Mouse (Mus musculus): Measurements from ENCODE around the gene Cyp2d9. TPM values are rescaled to one million over a fixed set of nuclear protein-coding genes. Genes with fewer than 3 reads are reported as not detected.

Cyp2d9 gene
- polyA plus RNA-seq, 1 experiment from 2014 or later: not detected

Small RNAs within 50 kb of the gene (microRNA-seq; reads per million reads assigned to microRNA genes)
- gene Gm25990 (ENCODE audit: borderline number of aligned reads) (not detected), gene Gm27331 (ENCODE audit: borderline number of aligned reads) (not detected), gene Gm27622 (ENCODE audit: borderline number of aligned reads) (not detected), gene Gm27825 (ENCODE audit: borderline number of aligned reads) (not detected), gene Mir7684 (ENCODE audit: borderline number of aligned reads) (not detected)

Other genes starting within 250 kb of the Cyp2d9 start
- gene Shisa8, start 220.6 kb upstream of the Cyp2d9 start, polyA plus RNA-seq (2014; fragmentation: Nextera tagmentation; extraction: Ambion mirVana): 0.18 and 0.26 TPM in 2 replicates
- gene Tnfrsf13c, start 209.1 kb upstream of the Cyp2d9 start, polyA plus RNA-seq (2014; fragmentation: Nextera tagmentation; extraction: Ambion mirVana): 0.42 TPM in 1 of 2 replicates, not detected in the other
- 86.4 and 92.5 TPM in 2 replicates for gene Cenpm, start 188.7 kb upstream of the Cyp2d9 start, polyA plus RNA-seq (2014; fragmentation: Nextera tagmentation; extraction: Ambion mirVana)
- gene 1500009C09Rik, start 181.0 kb upstream of the Cyp2d9 start, polyA plus RNA-seq (2014; fragmentation: Nextera tagmentation; extraction: Ambion mirVana): 0.35 and 0.45 TPM in 2 replicates
- gene Sept3, start 158.5 kb upstream of the Cyp2d9 start, polyA plus RNA-seq (2014; fragmentation: Nextera tagmentation; extraction: Ambion mirVana): 66.3 and 66.7 TPM in 2 replicates
- gene Wbp2nl, start 134.5 kb upstream of the Cyp2d9 start, polyA plus RNA-seq (2014; fragmentation: Nextera tagmentation; extraction: Ambion mirVana): 0.34 TPM in 1 of 2 replicates, not detected in the other
- 26.9 and 30.6 TPM in 2 replicates for gene Naga, start 94.5 kb upstream of the Cyp2d9 start, polyA plus RNA-seq (2014; fragmentation: Nextera tagmentation; extraction: Ambion mirVana)
- 3.6 and 3.7 TPM in 2 replicates for gene Pheta2, start 94.5 kb upstream of the Cyp2d9 start, polyA plus RNA-seq (2014; fragmentation: Nextera tagmentation; extraction: Ambion mirVana)
- 214 and 227 TPM in 2 replicates for gene Smdt1, start 94.5 kb upstream of the Cyp2d9 start, polyA plus RNA-seq (2014; fragmentation: Nextera tagmentation; extraction: Ambion mirVana)
- 271 and 281 TPM in 2 replicates for gene Ndufa6, start 79.1 kb upstream of the Cyp2d9 start, polyA plus RNA-seq (2014; fragmentation: Nextera tagmentation; extraction: Ambion mirVana)
- gene Cyp2d22, start 53.2 kb upstream of the Cyp2d9 start, polyA plus RNA-seq (2014; fragmentation: Nextera tagmentation; extraction: Ambion mirVana): 1.4 and 2.2 TPM in 2 replicates
- gene Cyp2d11, start 39.4 kb upstream of the Cyp2d9 start, polyA plus RNA-seq (2014; fragmentation: Nextera tagmentation; extraction: Ambion mirVana): not detected in 2 replicates
- gene Cyp2d10, start 26.2 kb upstream of the Cyp2d9 start, polyA plus RNA-seq (2014; fragmentation: Nextera tagmentation; extraction: Ambion mirVana): not detected in 2 replicates
- not detected in 2 replicates for gene Cyp2d12, start 121.6 kb downstream of the Cyp2d9 start, polyA plus RNA-seq (2014; fragmentation: Nextera tagmentation; extraction: Ambion mirVana)
- gene Cyp2d34, start 187.5 kb downstream of the Cyp2d9 start, polyA plus RNA-seq (2014; fragmentation: Nextera tagmentation; extraction: Ambion mirVana): not detected in 2 replicates